Mouse (Mus musculus): ENCODE measurements at regions not wholly inside any gene's neighbourhood (a gene's known extent, or its start where the extent isn't known, plus 50 kb on each side); places are given as distances from the start of the nearest gene placed in this dataset.

GRCm38 (mm10) chr10:83963232-83963760 lies 240.6 kb downstream of the 1500009L16Rik start:
- no peak for DNase-seq (ENCODE audit: low read depth, low spot score)

- DNase-seq (ENCODE audit: low read depth, low spot score): no peak
Observed at GRCm38 (mm10) chr10:83963779-83964643, 241.3 kb downstream of the 1500009L16Rik start.

- DNase-seq (ENCODE audit: low read depth, low spot score): no peak
Observed at GRCm38 (mm10) chr10:83964838-83965237, 242.2 kb downstream of the 1500009L16Rik start.

GRCm38 (mm10) chr10:83970501-83970900 lies 247.8 kb downstream of the 1500009L16Rik start:
- DNase-seq (ENCODE audit: low read depth, low spot score): no peak

GRCm38 (mm10) chr10:83974548-83974947 lies 251.9 kb downstream of the 1500009L16Rik start:
- no peak for DNase-seq (ENCODE audit: low read depth, low spot score)

GRCm38 (mm10) chr10:83976548-83976947 lies 253.9 kb downstream of the 1500009L16Rik start:
- DNase-seq (ENCODE audit: low read depth, low spot score): no peak

- no peak for DNase-seq (ENCODE audit: low read depth, low spot score)
Observed at GRCm38 (mm10) chr10:83979930-83980329, 257.3 kb downstream of the 1500009L16Rik start.

- no peak for DNase-seq (ENCODE audit: low read depth, low spot score)
Observed at GRCm38 (mm10) chr10:83984697-83985415, 262.2 kb downstream of the 1500009L16Rik start.

GRCm38 (mm10) chr10:83992577-83993305 lies 270.1 kb downstream of the 1500009L16Rik start:
- no peak for DNase-seq (ENCODE audit: low read depth, low spot score)

- DNase-seq (ENCODE audit: low read depth, low spot score): no peak
Observed at GRCm38 (mm10) chr10:83995026-83995600, 272.4 kb downstream of the 1500009L16Rik start.

- DNase-seq (ENCODE audit: low read depth, low spot score): no peak
Observed at GRCm38 (mm10) chr10:83995913-83996312, 273.2 kb downstream of the 1500009L16Rik start.

GRCm38 (mm10) chr10:83996489-83996888 lies 273.8 kb downstream of the 1500009L16Rik start:
- DNase-seq (ENCODE audit: low read depth, low spot score): no peak

GRCm38 (mm10) chr10:84000436-84001208 lies 278.0 kb downstream of the 1500009L16Rik start:
- DNase-seq (ENCODE audit: low read depth, low spot score): no peak

- no peak for DNase-seq (ENCODE audit: low read depth, low spot score)
Observed at GRCm38 (mm10) chr10:84002744-84003143, 280.1 kb downstream of the 1500009L16Rik start.

GRCm38 (mm10) chr10:84003601-84004149 lies 281.0 kb downstream of the 1500009L16Rik start:
- DNase-seq (ENCODE audit: low read depth, low spot score): no peak

GRCm38 (mm10) chr10:84008923-84009322 lies 286.3 kb downstream of the 1500009L16Rik start:
- no peak for DNase-seq (ENCODE audit: low read depth, low spot score)

- no peak for DNase-seq (ENCODE audit: low read depth, low spot score)
Observed at GRCm38 (mm10) chr10:84019381-84019780, 296.7 kb downstream of the 1500009L16Rik start.

GRCm38 (mm10) chr10:84020023-84020620 lies 297.5 kb downstream of the 1500009L16Rik start:
- DNase-seq (ENCODE audit: low read depth, low spot score): no peak

- no peak for DNase-seq (ENCODE audit: low read depth, low spot score)
Observed at GRCm38 (mm10) chr10:84021167-84022120, 298.8 kb downstream of the 1500009L16Rik start.

All from brain, embryonic 18.5 days (tissue).